Mouse (Mus musculus) lung, postnatal 0 days (tissue): ENCODE measurements around the gene Shroom3.

ENCODE experiments used
- CTCF ChIP-seq: IDR thresholded peaks from 2 replicates; pipeline ENCODE4 v1.5.1; 2016; ENCODE audit warnings: antibody characterized with exemption, mild to moderate bottlenecking
- EP300 ChIP-seq: IDR thresholded peaks from 2 replicates; pipeline ENCODE4 v1.6.1; 2016; ENCODE audit warnings: antibody characterized with exemption, mild to moderate bottlenecking, control low read depth

DNA sequence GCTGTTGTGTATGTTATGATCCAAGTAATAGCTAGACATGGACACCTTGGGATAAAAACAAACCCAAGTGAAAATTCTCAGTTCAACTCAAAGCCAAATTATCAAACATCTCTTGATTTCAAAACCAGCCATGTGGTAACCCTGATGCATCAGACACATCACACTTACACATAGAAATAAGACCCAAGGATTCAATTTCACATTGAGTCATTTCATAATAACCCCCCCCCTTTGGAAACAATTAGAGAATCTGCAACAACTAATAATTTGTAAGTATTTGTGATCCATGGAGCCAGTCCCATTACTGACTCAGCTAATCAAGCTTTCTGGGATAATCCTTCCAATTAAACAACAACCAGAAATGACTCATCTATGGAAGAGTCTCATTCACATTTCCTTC is 190.3 kb downstream of the Shroom3 start:
- no peak for TF ChIP-seq CTCF
- TF ChIP-seq EP300: no peak
